Comparison of ENCODE assay signal across 8 mouse cellular contexts in the genomic region with DNA sequence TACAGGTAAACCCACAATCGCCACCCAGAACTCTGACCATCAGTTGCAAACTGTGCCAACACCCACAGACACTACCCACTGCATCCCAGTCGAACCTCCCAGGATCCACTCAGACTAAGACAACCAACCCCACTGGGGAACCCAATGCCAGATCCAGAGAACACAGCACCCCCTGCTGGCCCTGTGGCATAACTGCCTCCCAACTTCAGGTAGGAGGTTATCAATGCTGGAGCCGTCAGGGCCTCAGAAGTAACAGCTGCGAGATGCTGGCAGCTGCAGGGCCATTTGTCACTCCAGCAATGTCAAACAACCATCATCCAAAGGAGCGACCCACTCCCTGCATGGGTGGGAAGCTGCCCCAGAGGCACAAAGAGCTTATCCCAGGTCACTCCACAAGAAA. TPM values are rescaled to one million over a fixed set of nuclear protein-coding genes. Genes with fewer than 3 reads are reported as not detected.
DNase-seq lines count a peak whose midpoint lies in the region; ATAC-seq lines count a peak whose summit lies in the region.

No protein-coding gene starts in this region.

- H3K36me3 ChIP-seq in lung, embryonic 15.5 days, result no peaks in the 10 kb centered on the region
- no peaks in the 10 kb centered on the region for H3K36me3 ChIP-seq in megakaryocyte, embryonic 14.5 days (replicated peaks; ENCODE audit: low read length)

- WGBS in lung, embryonic 15.5 days, result 30% methylated on average over 5 of the region's 5 CpGs

- no peak for ATAC-seq in lung, embryonic 15.5 days (ENCODE audit: borderline replicate concordance, extremely low read depth, low FRiP score, low TSS enrichment)
- peak; percentile 26 to 37; a peak in 2 of 4 replicates for ATAC-seq in hematopoietic stem cell, adult 5-6 weeks (replicated peaks in 1 of 2; ENCODE audit: insufficient read depth in 1 of 2, low FRiP score in 2 of 2, low TSS enrichment in 1 of 2, low read depth in 1 of 2, poor library complexity in 2 of 2, severe bottlenecking in 2 of 2)

- H3K27ac ChIP-seq in lung, embryonic 15.5 days, result no peak overlapping the region

- no peak overlapping the region for H3K4me3 ChIP-seq in lung, embryonic 15.5 days
- peak overlapping the region; percentile 78 for H3K4me3 ChIP-seq in megakaryocyte, embryonic 14.5 days (replicated peaks)

- no peak for DNase-seq in lung, postnatal 36 days
- peak; percentile 83 for DNase-seq in ZHBTc4 (ENCODE audit: low read depth, low spot score)
- no peak for DNase-seq in left cerebral cortex, adult 8-10 months (ENCODE audit: low spot score in 2 of 2)
- DNase-seq in adrenal gland, adult 2 months, result no peak
- DNase-seq in gastrocnemius, postnatal 25 days, result no peak

- peak overlapping the region; percentile 38 for H3K4me2 ChIP-seq in lung, embryonic 15.5 days

- H3K4me1 ChIP-seq in lung, embryonic 15.5 days, result peaks cover 4% of the 10 kb centered on the region; the same call in 1 of the 2 replicates
- H3K4me1 ChIP-seq in megakaryocyte, embryonic 14.5 days, result peaks cover 26% of the 10 kb centered on the region

- H3K27me3 ChIP-seq in lung, embryonic 15.5 days, result no peaks in the 10 kb centered on the region
- H3K27me3 ChIP-seq in megakaryocyte, embryonic 14.5 days (replicated peaks), result peaks cover 13% of the 10 kb centered on the region

- no peak overlapping the region for H3K9ac ChIP-seq in lung, embryonic 15.5 days

- H3K9me3 ChIP-seq in lung, embryonic 15.5 days, result no peaks in the 10 kb centered on the region
- H3K9me3 ChIP-seq in megakaryocyte, embryonic 14.5 days, result no peaks in the 10 kb centered on the region

RNA-seq across cellular contexts. Expression of a gene that starts 21.9 kb away (rescaled TPM):
- 1,642 and 1,646 TPM in 2 replicates for polyA plus RNA-seq in lung, embryonic 15.5 days (2015; fragmentation: Nextera tagmentation; extraction: Ambion mirVana)
- total RNA-seq in hematopoietic stem cell, adult 5-6 weeks (2017), result 225 and 235 TPM in 2 replicates
- polyA plus RNA-seq in megakaryocyte, embryonic 14.5 days (2012; ENCODE audit: insufficient read depth, low replicate concordance), result 123 and 768 TPM in 2 replicates
- total RNA-seq in left cerebral cortex, adult 8-10 months (2022), result 100 to 1,000 TPM; 753 to 824 (median 763) TPM
- 1,000 to 10,000 TPM; 1,002 to 1,252 TPM for total RNA-seq in adrenal gland, adult 2 months (2021)
- polyA plus RNA-seq in adrenal gland, adult 2 months (2012; rRNA removed), result 121 and 147 TPM in 2 replicates
- 1,000 to 10,000 TPM; 1,016 to 1,083 TPM for total RNA-seq in gastrocnemius, postnatal 25 days (2021)

RNA-seq across cellular contexts. Expression of a gene that starts 28.1 kb away (rescaled TPM):
- polyA plus RNA-seq in lung, embryonic 15.5 days (2015; fragmentation: Nextera tagmentation; extraction: Ambion mirVana), result not detected in 2 replicates
- total RNA-seq in hematopoietic stem cell, adult 5-6 weeks (2017), result not detected in 2 replicates
- polyA plus RNA-seq in megakaryocyte, embryonic 14.5 days (2012; ENCODE audit: insufficient read depth, low replicate concordance), result not detected in 2 replicates
- total RNA-seq in left cerebral cortex, adult 8-10 months (2022), result not detected
- total RNA-seq in adrenal gland, adult 2 months (2021), result not detected
- polyA plus RNA-seq in adrenal gland, adult 2 months (2012; rRNA removed), result 0.12 TPM in 1 of 2 replicates, not detected in the other
- not detected for total RNA-seq in gastrocnemius, postnatal 25 days (2021)

RNA-seq across cellular contexts. Expression of a gene that starts 36.4 kb away (rescaled TPM):
- polyA plus RNA-seq in lung, embryonic 15.5 days (2015; fragmentation: Nextera tagmentation; extraction: Ambion mirVana), result not detected in 2 replicates
- total RNA-seq in hematopoietic stem cell, adult 5-6 weeks (2017), result not detected in 2 replicates
- not detected in 2 replicates for polyA plus RNA-seq in megakaryocyte, embryonic 14.5 days (2012; ENCODE audit: insufficient read depth, low replicate concordance)
- total RNA-seq in left cerebral cortex, adult 8-10 months (2022), result not detected
- not detected for total RNA-seq in adrenal gland, adult 2 months (2021)
- polyA plus RNA-seq in adrenal gland, adult 2 months (2012; rRNA removed), result not detected in 2 replicates
- not detected for total RNA-seq in gastrocnemius, postnatal 25 days (2021)

RNA-seq across cellular contexts. Expression of a gene that starts 37.0 kb away (rescaled TPM):
- 7.5 and 18.2 TPM in 2 replicates for polyA plus RNA-seq in lung, embryonic 15.5 days (2015; fragmentation: Nextera tagmentation; extraction: Ambion mirVana)
- 0.44 TPM in 1 of 2 replicates, not detected in the other for total RNA-seq in hematopoietic stem cell, adult 5-6 weeks (2017)
- 0.08 and 2.6 TPM in 2 replicates for polyA plus RNA-seq in megakaryocyte, embryonic 14.5 days (2012; ENCODE audit: insufficient read depth, low replicate concordance)
- under 1 TPM in 1 of 4 experiments, not detected in 3; 0.50 TPM for total RNA-seq in left cerebral cortex, adult 8-10 months (2022)
- not detected for total RNA-seq in adrenal gland, adult 2 months (2021)
- not detected in 2 replicates for polyA plus RNA-seq in adrenal gland, adult 2 months (2012; rRNA removed)
- total RNA-seq in gastrocnemius, postnatal 25 days (2021), result not detected

RNA-seq across cellular contexts. Expression of a gene that starts 49.1 kb away (rescaled TPM):
- not detected in 2 replicates for polyA plus RNA-seq in lung, embryonic 15.5 days (2015; fragmentation: Nextera tagmentation; extraction: Ambion mirVana)
- not detected in 2 replicates for total RNA-seq in hematopoietic stem cell, adult 5-6 weeks (2017)
- not detected in 2 replicates for polyA plus RNA-seq in megakaryocyte, embryonic 14.5 days (2012; ENCODE audit: insufficient read depth, low replicate concordance)
- total RNA-seq in left cerebral cortex, adult 8-10 months (2022), result not detected
- total RNA-seq in adrenal gland, adult 2 months (2021), result not detected
- not detected in 2 replicates for polyA plus RNA-seq in adrenal gland, adult 2 months (2012; rRNA removed)
- not detected for total RNA-seq in gastrocnemius, postnatal 25 days (2021)
